Mouse (Mus musculus): Measurements from ENCODE around the gene Bst2.

Gene Bst2

GRCm38 (mm10) chr8:71537028-71537867, at the start of gene Bst2:
Gene Bst2 (minus strand): TSS chr8:71537456.
- in situ Hi-C loops (cut with MboI, MseI): no loop called here

- in situ Hi-C loops (cut with MboI, MseI): no loop called here
These were observed 49.6 kb upstream of the Bst2 start for GRCm38 (mm10) chr8:71586891-71587290.

DNA sequence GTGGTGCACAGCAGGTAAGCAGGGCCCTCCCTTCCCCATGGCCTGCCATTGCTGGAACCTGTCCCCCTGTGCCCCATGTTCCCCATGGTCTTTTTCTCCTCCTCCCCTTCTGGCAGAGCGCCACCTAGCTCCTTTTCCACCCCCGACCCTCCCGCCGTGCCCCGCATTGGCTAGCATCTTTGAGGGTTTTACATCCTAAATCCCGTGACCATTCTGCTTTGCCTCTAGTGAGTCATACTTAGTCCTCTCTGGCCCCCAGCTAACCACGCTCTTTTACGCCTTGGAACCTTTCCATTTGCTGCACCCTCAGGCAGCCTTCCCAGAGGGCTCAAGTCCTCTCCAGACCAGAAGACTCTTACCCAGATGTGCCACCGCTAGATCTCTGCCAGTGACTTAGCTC, 42.9 kb upstream of the Bst2 start:
- in situ Hi-C loops (cut with MboI, MseI): no loop called here

GRCm38 (mm10) chr8:71579476-71579875, 42.2 kb upstream of the Bst2 start:
- in situ Hi-C loops (cut with MboI, MseI): no loop called here

GRCm38 (mm10) chr8:71579009-71579408, 41.8 kb upstream of the Bst2 start:
- in situ Hi-C loops (cut with MboI, MseI): no loop called here

DNA sequence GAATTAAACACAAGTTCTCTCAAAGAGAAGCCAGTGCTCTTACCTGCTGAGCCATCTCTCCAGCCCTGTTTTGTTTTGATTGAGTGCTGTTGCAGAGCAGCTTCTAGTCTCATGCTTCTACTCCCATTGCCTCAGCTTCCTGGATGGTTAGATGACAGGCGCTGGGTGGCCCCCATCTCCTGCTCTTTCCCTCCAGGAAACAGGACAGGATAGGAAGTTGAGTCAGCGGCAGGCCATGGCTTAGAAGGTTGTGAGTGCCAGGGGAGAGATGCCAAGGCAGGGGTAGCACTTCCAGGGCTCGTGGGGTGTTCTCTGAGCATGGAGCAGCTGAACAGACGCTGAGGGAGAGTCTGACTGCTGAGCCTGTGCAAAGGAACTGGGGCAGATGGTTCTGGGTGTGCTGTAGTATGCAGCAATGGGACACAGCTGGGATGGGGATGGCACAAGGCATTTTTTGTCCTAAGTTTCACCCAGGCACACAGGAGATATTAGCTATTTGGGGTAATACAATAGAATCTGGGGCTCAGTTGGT, 40.7 kb upstream of the Bst2 start:
- in situ Hi-C loops (cut with MboI, MseI): no loop called here

GRCm38 (mm10) chr8:71575020-71575419, 37.8 kb upstream of the Bst2 start:
- in situ Hi-C loops (cut with MboI, MseI): no loop called here

GRCm38 (mm10) chr8:71574426-71574825, 37.2 kb upstream of the Bst2 start:
- in situ Hi-C loops (cut with MboI, MseI): no loop called here

DNA sequence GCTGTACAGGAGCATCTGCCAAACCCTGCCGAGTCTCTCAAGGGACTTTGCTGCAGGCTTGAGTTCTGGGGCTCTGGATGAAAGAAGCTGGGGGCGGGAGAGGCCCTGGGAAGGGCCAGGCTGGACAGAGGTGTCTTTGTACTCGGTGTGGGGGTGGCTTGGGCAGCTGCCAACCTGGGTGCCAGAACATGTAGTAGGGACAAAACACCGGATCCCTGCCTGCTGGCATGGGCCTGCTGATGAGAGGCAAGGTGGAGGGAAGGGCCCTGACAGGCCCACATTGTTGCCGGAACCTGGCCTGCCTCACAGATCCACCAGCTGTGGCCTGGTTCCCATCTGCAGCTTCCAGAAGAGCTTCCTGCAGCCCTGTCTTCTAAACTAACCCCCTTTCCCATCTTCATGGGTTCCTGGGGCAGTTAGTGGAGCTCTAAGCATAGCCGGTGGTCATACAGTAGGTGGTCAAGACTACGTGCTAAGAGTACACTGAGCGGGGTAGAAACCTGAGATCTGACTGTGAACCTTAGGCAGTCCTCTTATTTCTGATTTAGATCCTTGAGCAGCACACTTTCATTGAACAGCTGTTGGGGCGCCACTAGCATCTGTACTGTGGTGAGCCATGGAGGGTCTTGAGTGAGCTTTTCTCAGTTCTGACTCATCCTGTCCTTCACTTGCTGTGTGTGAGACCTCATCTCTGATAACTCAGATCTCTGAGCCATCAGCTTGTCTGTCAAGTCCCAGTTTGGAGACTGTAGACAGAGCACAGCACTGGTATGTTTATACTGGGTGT, 35.8 kb upstream of the Bst2 start:
- in situ Hi-C loops (cut with MboI, MseI): no loop called here

GRCm38 (mm10) chr8:71572077-71572476, 34.8 kb upstream of the Bst2 start:
- in situ Hi-C loops (cut with MboI, MseI): no loop called here

GRCm38 (mm10) chr8:71570291-71570954, 33.2 kb upstream of the Bst2 start:
- in situ Hi-C loops (cut with MboI, MseI): no loop called here

DNA sequence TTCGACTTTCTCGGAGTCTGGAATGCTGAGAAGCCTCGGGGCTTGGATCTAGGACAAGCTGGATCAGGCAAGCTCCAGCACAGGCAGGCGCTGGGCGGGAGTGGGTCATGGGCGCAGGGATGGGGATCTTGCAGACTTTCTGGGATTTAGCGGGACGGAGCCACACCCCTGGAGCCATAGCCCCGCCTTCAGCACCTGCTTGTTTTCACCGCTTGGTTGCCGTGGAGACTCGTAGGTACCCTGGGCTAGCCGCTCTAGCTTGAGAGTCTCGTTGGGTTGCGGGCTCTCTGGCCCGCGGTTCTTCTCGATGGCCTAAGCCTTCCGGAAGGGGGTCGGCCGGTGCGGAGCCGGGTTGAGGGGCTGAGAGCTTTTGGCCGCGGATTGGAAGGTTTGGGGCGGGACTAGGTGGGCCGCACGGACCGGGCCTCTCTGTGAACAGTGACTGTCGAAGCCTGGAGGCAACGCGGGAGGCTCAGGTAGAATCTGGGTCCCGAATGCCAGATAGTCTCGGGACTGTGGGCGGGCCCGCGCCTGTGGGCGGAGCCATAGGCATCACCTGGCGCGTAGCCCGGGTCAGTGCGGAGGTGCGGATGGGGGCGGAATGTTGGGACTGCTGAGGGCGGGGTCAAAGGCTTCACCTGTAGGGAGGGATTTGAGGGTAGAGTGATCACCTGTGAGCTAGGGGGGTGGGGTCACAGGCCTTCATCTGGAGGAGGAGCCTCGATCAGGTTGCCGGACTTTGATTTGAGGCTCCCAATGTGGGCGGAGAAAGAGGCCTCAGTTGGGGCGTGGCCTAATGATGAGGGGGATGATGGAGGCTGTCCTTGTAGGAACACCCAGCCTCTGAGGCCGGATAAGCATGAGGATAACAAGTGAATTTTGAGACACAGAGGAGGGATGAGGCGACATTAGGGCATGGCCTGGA, 32.4 kb upstream of the Bst2 start:
- in situ Hi-C loops (cut with MboI, MseI): no loop called here

- in situ Hi-C loops (cut with MboI, MseI): no loop called here
These were observed 31.7 kb upstream of the Bst2 start for GRCm38 (mm10) chr8:71568941-71569340.

GRCm38 (mm10) chr8:71568387-71568937, 31.2 kb upstream of the Bst2 start, which contains the start of gene Slc27a1:
Gene Slc27a1 (plus strand): TSS chr8:71568882.
- in situ Hi-C loops (cut with MboI, MseI): no loop called here

DNA sequence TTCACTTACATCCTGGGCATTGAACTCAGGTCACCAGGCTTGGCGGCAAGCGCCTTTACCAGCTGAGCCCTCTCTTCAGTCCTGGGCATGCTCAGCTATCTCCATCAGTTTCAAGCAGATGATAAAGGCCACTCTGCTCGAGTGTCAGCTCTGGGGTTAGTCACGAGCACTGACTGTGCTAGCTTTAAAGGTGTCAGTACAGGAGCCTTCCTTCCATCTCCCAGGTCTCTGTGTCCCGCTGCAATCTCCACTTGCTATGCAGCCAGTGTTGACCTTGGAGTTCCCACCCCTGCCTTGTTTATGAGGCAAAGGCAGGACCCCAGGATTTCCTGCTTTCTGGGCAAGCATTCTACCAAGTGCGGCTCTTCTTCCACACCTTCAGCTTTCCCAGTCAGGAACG, 30.3 kb upstream of the Bst2 start:
- in situ Hi-C loops (cut with MboI, MseI): no loop called here

DNA sequence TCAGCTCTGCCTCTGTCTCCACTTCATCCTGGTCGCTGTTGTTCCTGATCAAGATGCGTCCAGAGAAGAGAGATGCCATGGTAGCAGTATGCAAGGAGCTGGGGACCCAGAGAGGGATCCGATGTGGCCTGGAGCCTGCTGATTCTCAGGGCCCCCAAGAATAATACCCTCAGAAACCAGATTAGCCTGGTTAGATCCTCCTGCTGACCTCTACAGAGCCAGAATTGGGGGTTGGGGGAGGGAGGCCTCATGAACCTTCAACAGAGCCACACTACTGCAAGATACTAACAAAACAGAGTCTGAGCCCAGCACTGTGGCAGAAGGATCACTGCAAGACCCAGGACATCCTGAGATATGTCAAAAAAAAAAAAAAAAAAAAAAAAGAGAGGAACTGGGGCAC, 29.2 kb upstream of the Bst2 start, which contains the start of gene Nxnl1:
Gene Nxnl1, minus strand, starts transcription at position 101 of the 400 bp plus-strand sequence.
- in situ Hi-C loops (cut with MboI, MseI): no loop called here

GRCm38 (mm10) chr8:71563992-71564391, 26.7 kb upstream of the Bst2 start:
- in situ Hi-C loops (cut with MboI, MseI): loop anchor here (5.0 kb wide), 1 partner anchor 38 kb away; no protein-coding TSS in a partner anchor

GRCm38 (mm10) chr8:71562751-71563150, 25.5 kb upstream of the Bst2 start:
- in situ Hi-C loops (cut with MboI, MseI): loop anchor here (5.0 kb wide), 1 partner anchor 40 kb away; no protein-coding TSS in a partner anchor

- in situ Hi-C loops (cut with MboI, MseI): loop anchor here (5.0 kb wide), 1 partner anchor 41 kb away; no protein-coding TSS in a partner anchor
These were observed 24.1 kb upstream of the Bst2 start for GRCm38 (mm10) chr8:71561401-71561800.

DNA sequence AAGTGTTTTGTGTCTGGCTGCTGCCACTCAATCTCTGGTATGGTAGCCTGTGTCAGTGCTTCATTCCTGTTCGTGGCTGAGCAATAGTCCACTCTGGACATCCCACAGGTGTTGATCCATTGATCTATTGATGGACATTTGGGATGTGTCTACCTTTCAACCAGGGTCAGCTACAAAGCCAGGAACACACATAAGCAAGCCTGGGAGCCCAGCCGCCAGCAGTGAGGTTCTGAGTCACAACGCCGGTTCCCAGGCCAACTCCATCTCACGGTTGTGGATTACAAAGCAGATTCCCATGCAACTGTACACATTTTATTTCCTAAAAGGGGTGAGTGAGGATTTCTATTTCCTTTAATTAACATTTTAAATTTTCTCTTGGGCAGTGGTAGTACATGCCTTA, 23.5 kb upstream of the Bst2 start:
- in situ Hi-C loops (cut with MboI, MseI): loop anchor here (5.0 kb wide), 1 partner anchor 42 kb away; no protein-coding TSS in a partner anchor

All from T-helper 1 cell (primary cell).